Mouse (Mus musculus): ENCODE measurements around the gene Ubox5.

The Ubox5 gene

DNA sequence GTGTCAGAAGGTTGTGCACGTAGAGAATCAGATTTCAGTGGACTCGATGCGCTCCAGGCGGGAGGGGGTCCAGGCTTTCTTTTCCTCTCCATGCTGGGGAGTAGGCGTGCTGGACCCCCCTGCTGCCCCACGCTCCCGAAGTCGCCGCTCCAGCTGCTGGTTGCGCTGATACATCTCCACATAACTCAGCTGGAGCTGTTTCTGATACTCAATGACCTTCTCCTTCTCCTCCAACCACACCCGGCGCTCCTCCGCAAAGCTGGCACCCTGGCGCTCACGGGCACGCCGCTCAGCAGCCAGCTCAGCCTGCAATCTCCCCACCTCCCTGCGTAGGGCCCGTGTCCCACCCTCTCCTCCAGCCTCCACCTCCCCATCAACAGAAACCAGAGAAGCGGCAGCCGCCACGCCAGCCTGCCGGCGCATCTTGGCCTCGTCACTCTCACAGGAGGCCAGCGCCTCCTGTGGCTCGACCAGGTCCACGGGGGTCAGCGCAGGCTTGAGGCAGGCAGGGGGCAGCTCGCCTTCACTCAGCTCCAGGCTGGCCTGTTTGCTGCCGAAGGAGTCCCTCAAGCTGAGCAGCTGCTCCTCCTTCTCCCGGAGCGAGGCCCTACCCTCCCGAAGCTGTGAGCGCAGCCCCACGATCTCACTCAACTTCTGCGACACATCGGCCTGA is 5.0 kb upstream of the Ubox5 start:
- DNase-seq (ENCODE audit: inconsistent age in 2 of 2, low spot score in 1 of 2) = peak in 1 of 2 experiments; percentile 62

DNA sequence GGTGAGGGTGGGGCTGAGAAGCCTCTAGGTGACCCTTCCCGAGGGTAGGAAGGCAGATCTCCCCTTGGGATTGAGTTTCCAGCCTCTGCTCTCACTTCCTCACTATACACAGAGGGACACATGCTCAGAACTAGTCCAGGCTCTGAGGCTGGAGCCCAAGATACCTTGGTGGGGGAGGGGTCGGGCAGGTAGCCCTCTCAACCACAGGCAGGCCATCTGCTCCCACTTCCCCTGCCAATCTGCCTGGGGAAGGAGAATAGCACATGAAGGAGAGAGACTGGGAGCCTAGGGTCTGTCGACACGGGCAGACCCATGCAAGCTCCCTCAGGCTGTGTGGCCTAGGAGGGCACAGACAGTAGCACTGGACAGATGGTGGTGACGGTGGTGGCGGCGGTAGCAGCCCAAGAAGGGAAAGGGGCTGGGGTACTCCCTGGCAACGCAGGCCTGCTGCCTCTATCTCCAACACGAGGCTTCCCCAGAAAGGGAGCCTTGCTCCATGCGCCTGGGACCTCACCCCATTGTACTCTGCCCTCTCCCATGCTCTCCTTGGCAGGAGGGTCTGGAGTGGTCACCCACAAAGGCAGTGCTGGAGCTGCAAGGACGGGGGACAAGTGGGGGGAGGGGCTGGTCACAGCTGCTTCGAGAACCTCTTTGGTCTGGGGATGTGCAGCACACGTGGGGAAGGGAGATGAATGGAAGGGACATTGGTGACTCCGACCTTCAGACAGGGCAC is 4.3 kb upstream of the Ubox5 start:
- DNase-seq (ENCODE audit: inconsistent age in 2 of 2, low spot score in 1 of 2) = no peak

DNA sequence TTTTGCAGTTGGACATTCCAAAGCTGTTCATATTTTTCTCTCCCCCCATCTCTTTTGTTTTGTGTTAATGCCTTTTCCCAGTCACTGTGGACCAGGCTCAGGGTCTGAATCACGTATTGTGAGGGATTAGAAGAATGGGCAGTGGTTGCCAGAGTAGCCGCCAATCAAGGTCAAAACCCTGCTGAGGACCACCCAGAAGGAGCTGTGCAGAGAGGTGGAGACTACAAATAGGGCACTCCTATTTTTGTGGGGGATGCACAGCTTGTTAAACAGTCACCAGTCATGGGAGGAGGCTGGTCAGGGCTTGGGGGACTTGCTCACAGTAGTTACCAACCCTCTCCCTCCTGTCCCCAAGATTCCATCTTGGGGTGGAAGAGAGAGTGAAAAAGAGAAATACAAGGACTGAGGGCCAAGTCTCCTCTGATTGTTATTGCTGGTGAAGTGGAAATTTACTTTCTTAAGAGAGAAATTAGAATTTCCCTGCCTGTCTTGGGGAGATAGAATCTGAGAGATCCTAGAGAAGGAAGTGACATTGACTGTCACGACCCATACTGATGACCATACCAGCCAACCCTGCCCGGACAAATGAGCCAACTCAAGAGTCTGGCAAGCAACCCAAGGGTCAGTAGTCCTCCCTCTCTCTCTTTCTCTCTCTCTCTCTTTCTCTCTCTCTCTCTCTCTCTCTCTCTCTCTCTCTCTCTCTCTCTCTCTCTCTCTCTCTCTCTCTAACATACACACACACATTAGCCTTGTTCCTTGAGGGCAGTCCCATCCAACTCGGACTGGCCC is 3.2 kb upstream of the Ubox5 start:
- no peak for DNase-seq (ENCODE audit: inconsistent age in 2 of 2, low spot score in 1 of 2)

GRCm38 (mm10) chr2:130632416-130632815 is 2.6 kb upstream of the Ubox5 start:
- no peak for DNase-seq (ENCODE audit: inconsistent age in 2 of 2, low spot score in 1 of 2)

DNA sequence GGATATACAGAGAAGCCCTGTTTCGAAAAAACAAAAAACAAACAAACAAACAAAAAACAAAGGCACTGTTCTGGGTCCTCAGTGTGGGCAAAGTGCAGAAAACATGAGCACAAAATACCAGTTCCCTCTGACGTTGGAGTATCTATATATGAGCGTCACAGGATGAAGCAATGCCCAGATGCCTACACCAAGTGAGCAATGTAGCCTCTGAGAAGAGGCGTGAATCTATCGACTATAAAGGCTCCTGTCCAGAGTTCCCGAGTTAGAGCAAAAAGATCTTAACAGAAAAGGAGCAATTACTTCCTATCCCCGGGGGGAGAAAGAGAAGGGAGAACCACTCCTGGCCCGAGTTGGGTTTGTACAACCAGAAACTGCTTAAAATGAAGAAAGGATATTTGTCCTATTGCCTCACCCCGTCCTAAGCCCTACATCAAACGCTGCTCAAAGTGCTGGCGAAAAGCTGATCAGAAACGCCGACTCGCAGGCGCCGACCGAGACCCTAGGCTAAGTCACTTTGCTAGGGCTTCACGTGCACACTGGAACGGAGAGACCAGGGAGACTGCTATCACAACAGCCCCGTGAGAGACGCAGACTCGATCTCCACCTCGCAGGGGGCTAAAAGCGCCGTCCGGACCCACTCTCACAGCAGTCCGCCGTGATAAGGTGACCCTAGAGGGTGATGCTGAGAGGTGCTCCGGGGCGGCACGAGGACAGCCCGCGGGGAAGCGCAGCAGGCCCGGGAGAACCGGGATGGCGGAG is 579 bp downstream of the Ubox5 start:
- no peak for DNase-seq (ENCODE audit: inconsistent age in 2 of 2, low spot score in 1 of 2)

- no peak for DNase-seq (ENCODE audit: inconsistent age in 2 of 2, low spot score in 1 of 2)
Measured at GRCm38 (mm10) chr2:130628424-130628823, 1.4 kb downstream of the Ubox5 start.

GRCm38 (mm10) chr2:130618972-130619371 is 10.9 kb downstream of the Ubox5 start:
- no peak for DNase-seq (ENCODE audit: inconsistent age in 2 of 2, low spot score in 1 of 2)

DNA sequence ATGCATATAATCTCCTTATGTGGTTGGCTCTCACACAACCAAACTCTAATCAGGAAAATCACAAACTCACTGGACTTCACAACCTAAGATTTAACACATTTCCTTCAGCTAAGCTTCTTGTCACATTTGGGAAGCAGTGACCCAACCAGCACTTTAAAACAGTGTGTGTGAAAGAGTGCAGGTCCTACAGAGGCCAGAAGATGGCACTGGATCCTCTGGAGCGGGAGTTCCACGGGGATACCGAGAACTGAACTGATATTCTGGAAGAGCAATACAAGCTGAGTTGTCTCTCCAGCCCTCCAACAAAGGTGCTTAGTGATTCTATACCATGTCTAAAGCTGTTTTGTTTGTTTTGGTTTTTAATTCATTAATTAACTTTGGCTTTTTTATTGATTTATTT is 16.7 kb downstream of the Ubox5 start:
- peak in 1 of 2 experiments; percentile 68 for DNase-seq (ENCODE audit: inconsistent age in 2 of 2, low spot score in 1 of 2)

GRCm38 (mm10) chr2:130602195-130602594 is 27.6 kb downstream of the Ubox5 start:
- no peak for DNase-seq (ENCODE audit: inconsistent age in 2 of 2, low spot score in 1 of 2)

DNA sequence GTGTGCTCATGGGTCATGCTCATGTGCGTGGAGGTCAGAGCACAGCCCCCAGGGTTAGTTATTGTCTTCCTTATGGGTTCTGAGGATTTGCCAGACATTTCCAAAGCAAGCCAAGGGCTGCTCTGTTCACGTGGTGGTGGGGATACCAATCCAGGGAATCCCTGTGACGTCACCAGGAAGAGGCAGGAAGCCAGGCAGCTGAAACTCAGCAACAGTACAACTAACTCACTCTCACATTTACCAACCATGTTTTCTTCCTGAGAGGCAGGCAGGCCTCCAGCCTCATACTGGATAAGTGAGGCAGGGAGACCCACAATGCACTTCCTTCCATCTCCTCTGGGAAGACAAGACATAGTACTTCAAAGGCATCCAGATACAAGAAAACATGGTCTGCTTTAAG is 31.4 kb downstream of the Ubox5 start:
- no peak for DNase-seq (ENCODE audit: inconsistent age in 2 of 2, low spot score in 1 of 2)

GRCm38 (mm10) chr2:130597601-130598010 is 32.2 kb downstream of the Ubox5 start:
- peak in 1 of 2 experiments; percentile 66 for DNase-seq (ENCODE audit: inconsistent age in 2 of 2, low spot score in 1 of 2)

DNA sequence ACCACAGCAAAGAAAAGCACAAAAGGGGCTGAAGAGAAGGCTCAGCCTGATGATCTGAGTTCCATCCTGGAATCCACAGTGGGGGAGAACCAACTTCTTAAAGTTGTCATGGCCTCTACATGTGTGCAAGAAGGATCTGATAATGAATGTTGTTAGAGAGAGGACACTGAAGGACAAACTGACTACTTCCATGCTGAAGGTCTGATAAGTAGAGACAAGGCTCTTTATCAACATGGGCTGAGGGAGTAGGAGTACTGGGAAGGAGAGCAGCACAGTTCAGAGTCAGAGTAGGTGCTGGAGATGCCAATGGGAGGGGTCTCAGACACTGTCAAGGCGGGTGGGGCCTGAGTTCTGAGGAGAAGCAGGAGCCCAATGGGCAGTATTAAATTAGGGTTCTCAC is 34.2 kb downstream of the Ubox5 start:
- DNase-seq (ENCODE audit: inconsistent age in 2 of 2, low spot score in 1 of 2) = no peak

DNA sequence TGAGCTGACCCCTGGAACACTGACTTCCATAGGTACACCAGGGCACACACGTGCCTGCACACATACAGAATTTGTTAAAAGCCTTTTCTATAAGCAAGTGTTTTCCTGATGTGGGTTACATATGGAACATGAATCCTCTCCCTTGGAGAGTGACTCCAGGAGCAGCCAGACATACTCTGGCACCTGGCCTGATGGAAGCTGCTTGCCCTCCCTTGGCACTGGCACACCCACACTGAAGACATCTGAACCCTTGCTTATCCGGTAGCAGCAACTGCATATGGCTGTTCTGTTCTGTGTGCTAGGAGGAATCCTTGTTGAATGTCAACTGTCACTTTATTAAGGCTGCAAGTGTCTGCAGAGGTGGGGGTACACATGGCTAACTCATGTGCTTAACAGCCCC is 38.8 kb downstream of the Ubox5 start:
- DNase-seq (ENCODE audit: inconsistent age in 2 of 2, low spot score in 1 of 2) = no peak

DNA sequence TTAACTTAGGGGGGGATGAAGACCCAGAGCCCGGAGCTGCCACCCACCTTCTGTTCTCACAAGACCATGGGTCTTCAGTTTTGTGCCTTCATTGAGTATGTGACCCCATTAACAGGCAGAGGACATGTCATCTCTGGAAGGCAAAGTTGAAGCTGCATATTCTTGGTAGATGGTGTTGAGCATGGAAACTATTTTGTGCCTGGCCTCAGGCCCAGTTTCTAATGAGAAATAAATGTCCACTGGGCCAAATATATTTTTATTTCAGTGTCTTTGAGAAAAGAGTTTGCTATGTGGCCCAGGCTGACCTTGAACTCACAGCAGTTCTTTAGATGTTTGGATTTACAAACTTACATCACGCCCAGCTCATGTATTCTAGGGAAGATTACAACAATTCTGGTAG is 40.1 kb downstream of the Ubox5 start:
- DNase-seq (ENCODE audit: inconsistent age in 2 of 2, low spot score in 1 of 2) = no peak

- no peak for DNase-seq (ENCODE audit: inconsistent age in 2 of 2, low spot score in 1 of 2)
Measured at GRCm38 (mm10) chr2:130589157-130589556, 40.7 kb downstream of the Ubox5 start.

DNA sequence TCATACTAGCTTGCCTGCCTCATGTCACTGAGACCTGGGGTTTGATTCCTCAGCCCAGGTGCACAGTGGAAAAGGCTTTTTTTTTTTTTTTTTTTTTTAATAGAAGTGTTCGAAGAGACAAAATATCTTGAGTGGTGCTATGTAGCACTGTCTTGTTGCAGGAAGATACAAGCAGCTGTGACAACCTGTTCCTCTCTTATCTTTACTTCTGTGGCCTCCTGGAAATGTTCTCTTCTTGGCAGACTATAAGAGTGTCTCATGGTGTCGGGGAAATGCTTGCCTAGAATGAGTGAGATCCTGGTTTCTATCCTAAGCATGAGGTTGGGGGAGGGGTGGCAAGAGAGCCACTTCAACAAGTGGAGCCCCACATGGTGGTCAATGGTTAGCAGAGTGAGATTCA is 41.5 kb downstream of the Ubox5 start:
- DNase-seq (ENCODE audit: inconsistent age in 2 of 2, low spot score in 1 of 2) = no peak

- DNase-seq (ENCODE audit: inconsistent age in 2 of 2, low spot score in 1 of 2) = no peak
Measured at GRCm38 (mm10) chr2:130586016-130586415, 43.8 kb downstream of the Ubox5 start.

DNA sequence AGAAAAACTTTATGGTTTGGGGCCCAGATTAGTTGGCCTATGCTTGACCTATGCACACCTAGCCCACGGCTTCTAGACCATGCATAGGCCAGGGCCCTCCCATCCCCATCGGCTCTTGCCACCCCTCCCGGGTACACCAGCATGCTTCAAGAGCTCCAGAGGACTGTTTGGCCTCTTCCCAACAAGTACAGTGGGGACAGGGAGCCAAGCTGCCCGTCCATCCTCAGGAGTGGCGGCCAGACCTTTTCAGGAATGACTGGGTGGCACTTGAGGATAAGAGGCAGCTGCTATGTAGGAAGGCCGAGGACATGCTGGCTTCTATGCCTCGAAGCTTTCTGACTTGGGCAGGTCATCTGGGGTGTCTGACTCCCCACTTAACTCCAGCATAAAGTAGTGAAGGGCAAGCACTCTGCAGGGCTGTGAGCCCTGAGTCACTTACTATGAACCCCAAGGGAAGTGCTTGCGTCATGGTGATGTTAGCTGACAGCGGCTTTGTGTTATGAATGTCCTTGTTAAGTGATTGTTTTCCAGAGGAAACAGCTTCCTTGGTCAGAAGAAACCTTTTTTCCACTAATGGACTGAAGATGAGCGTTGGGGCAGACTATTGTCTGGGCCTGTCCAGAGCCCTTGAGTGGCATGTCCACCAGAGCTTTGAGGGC is 45.8 kb downstream of the Ubox5 start:
- peak in 1 of 2 experiments; percentile 72 for DNase-seq (ENCODE audit: inconsistent age in 2 of 2, low spot score in 1 of 2)

- DNase-seq (ENCODE audit: inconsistent age in 2 of 2, low spot score in 1 of 2) = no peak
Measured at GRCm38 (mm10) chr2:130582552-130582951, 47.3 kb downstream of the Ubox5 start, which contains the start of gene Avp. Gene Avp (minus strand): TSS chr2:130582554.

DNA sequence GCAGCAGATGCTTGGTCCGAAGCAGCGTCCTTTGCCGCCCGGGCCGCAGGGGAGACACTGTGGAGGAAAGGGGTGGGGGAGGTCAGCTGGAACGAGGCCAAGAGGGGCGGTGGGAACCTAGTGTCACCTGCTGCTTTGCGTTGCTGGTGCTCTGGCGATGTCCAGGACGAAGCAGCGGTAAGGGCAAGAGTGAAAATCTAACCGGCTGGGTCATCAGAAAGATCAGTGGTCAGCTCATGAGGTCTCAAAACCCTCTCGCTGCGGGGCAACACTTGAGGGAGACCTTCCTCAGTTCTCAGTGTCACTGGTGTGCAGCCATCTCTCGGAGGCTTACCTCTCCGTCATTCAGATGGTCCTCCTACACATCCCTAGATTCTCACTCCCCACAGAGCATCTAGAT is 48.6 kb downstream of the Ubox5 start:
- DNase-seq (ENCODE audit: inconsistent age in 2 of 2, low spot score in 1 of 2) = no peak

DNA sequence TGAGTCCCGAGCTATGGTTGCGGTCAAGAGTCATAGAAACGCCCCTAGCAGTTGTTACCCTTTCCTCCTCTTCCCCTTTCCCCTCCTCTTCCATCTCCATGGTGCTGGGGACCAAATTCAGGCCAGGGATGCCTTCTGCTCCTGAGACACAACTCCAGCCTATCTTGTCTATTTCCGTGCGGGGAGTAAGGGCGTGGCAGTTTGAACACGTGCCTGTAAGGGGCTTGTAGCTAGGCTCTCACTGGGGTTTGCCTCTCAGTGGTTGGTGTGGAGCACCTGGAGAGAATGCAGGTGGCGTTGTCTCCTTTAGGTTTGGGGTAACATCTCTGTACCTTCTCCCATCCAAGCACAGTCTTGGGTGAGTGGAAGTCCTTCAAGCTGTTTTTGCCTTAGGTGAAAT is 50.0 kb downstream of the Ubox5 start:
- DNase-seq (ENCODE audit: inconsistent age in 2 of 2, low spot score in 1 of 2) = no peak
